15 mouse cellular contexts compared by ENCODE assay signal in genomic region chr10:37358900-37359299, GRCm38 (mm10).
DNase-seq lines count a peak whose midpoint lies in the region; ATAC-seq and TF ChIP-seq lines count a peak whose summit lies in the region.
"Had no signal": no experiment of that assay in that cellular context is flagged by ENCODE, and none has a peak within 500 bp of the region (broad histone marks: within the 10 kb centered on the region; RNA-seq: fewer than 3 reads in every experiment).

No protein-coding gene starts in this region.

- no peaks in the 10 kb centered on the region for H3K36me3 ChIP-seq in kidney, adult 2 months (ENCODE audit: control insufficient read depth, insufficient read depth, low read length)
- no peaks in the 10 kb centered on the region for H3K36me3 ChIP-seq in kidney, embryonic 16.5 days (ENCODE audit: insufficient read depth, low read length)
- H3K36me3 ChIP-seq in CH12.LX (replicated peaks in 1 of 2; ENCODE audit: control insufficient read depth in 1 of 2, insufficient read depth in 1 of 2, low read length in 1 of 2): no peaks in the 10 kb centered on the region
- no peaks in the 10 kb centered on the region for H3K36me3 ChIP-seq in embryonic facial prominence, embryonic 10.5 days (replicated peaks)
- no peaks in the 10 kb centered on the region for H3K36me3 ChIP-seq in limb, embryonic 15.5 days
- H3K36me3 ChIP-seq: embryonic facial prominence, embryonic 15.5 days; heart, embryonic 12.5 days; liver, embryonic 12.5 days; midbrain, embryonic 10.5 days had no signal

- no peak overlapping the region for H3K4me2 ChIP-seq in kidney, embryonic 16.5 days (replicated peaks; ENCODE audit: low read depth, low read length)
- no peak overlapping the region for H3K4me2 ChIP-seq in CH12.LX (ENCODE audit: insufficient read depth, low read depth, poor library complexity, severe bottlenecking)
- no peak overlapping the region for H3K4me2 ChIP-seq in limb, embryonic 15.5 days
- H3K4me2 ChIP-seq: embryonic facial prominence, embryonic 15.5 days; heart, embryonic 12.5 days; liver, embryonic 12.5 days had no signal

- no peaks in the 10 kb centered on the region for H3K79me2 ChIP-seq in CH12.LX (replicated peaks; ENCODE audit: control insufficient read depth, extremely low read depth, insufficient read depth, poor library complexity, severe bottlenecking)

- 0 out of 2 replicates have a peak, but pooled peaks have one; percentile 20 for TF ChIP-seq EP300 in CH12.LX (IDR thresholded peaks at IDR 0.05; ENCODE audit: low read length)

- in situ Hi-C loops in CH12.LX (cut with MboI; ENCODE audit: low pct_ligation_motif_present, low pct_unique_long_range_greater_than_20kb, low sequenced_read_pairs): no loop called here

- H3K9me3 ChIP-seq in kidney, embryonic 16.5 days (ENCODE audit: low read length): no peaks in the 10 kb centered on the region
- no peaks in the 10 kb centered on the region for H3K9me3 ChIP-seq in CH12.LX (replicated peaks; ENCODE audit: low read length)
- no peaks in the 10 kb centered on the region for H3K9me3 ChIP-seq in embryonic facial prominence, embryonic 10.5 days
- no peaks in the 10 kb centered on the region for H3K9me3 ChIP-seq in limb, embryonic 15.5 days
- H3K9me3 ChIP-seq: embryonic facial prominence, embryonic 15.5 days; heart, embryonic 12.5 days; liver, embryonic 12.5 days; midbrain, embryonic 10.5 days had no signal

- H3K27ac ChIP-seq in kidney, adult 2 months (ENCODE audit: insufficient read depth, low read depth, low read length): no peak overlapping the region
- H3K27ac ChIP-seq in kidney, embryonic 16.5 days (ENCODE audit: low read length): no peak overlapping the region
- no peak overlapping the region for H3K27ac ChIP-seq in CH12.LX (ENCODE audit: insufficient read depth, low read depth)
- peak overlapping the region; percentile 16 for H3K27ac ChIP-seq in embryonic facial prominence, embryonic 10.5 days (replicated peaks)
- H3K27ac ChIP-seq in limb, embryonic 15.5 days: peak overlapping the region; percentile 77; the same call in 1 of the 2 replicates
- H3K27ac ChIP-seq: liver, embryonic 12.5 days; midbrain, embryonic 10.5 days had no signal

- DNase-seq in kidney, adult 2 months: peak; percentile 8
- DNase-seq in CH12.LX (ENCODE audit: extremely low read depth) (no peak), adipocyte (ENCODE audit: low spot score) (no peak)
- no peak for DNase-seq in embryonic facial prominence, embryonic 10.5 days (ENCODE audit: low spot score)
- DNase-seq in cerebellum, postnatal 25 days: no peak
- no peak for DNase-seq in retina, embryonic 14.5 days (ENCODE audit: low spot score)
- DNase-seq: adrenal gland, postnatal 14 days; right cerebral cortex, postnatal 14 days had no signal

- no peak for TF ChIP-seq CTCF in kidney, adult 2 months (conservative IDR thresholded peaks at IDR 0.05; ENCODE audit: insufficient read depth, insufficient read length, low read depth, low read length)
- TF ChIP-seq CTCF in CH12.LX (conservative IDR thresholded peaks at IDR 0.05 in 1 of 2, IDR thresholded peaks at IDR 0.05 in 1 of 2; ENCODE audit: low read depth in 2 of 2, low read length in 2 of 2): no peak

- H3K4me3 ChIP-seq in kidney, adult 2 months (ENCODE audit: insufficient read depth, low read depth, low read length): no peak overlapping the region
- no peak overlapping the region for H3K4me3 ChIP-seq in kidney, embryonic 16.5 days (ENCODE audit: low read length)
- no peak overlapping the region for H3K4me3 ChIP-seq in CH12.LX (replicated peaks in 1 of 3; ENCODE audit: low read depth in 2 of 3, low read length in 2 of 3, poor library complexity in 1 of 3)
- no peak overlapping the region for H3K4me3 ChIP-seq in embryonic facial prominence, embryonic 10.5 days
- no peak overlapping the region for H3K4me3 ChIP-seq in limb, embryonic 15.5 days
- H3K4me3 ChIP-seq: embryonic facial prominence, embryonic 15.5 days; heart, embryonic 12.5 days; liver, embryonic 12.5 days; midbrain, embryonic 10.5 days had no signal

- dilution Hi-C loops in CH12.LX (cut with MboI; ENCODE audit: extremely low pct_ligation_motif_present, extremely low pct_unique_long_range_greater_than_20kb, low sequenced_read_pairs): no loop called here

- H3K4me1 ChIP-seq in kidney, adult 2 months (ENCODE audit: control insufficient read depth, insufficient read depth, low read length): no peaks in the 10 kb centered on the region
- peaks cover 10% of the 10 kb centered on the region; the same call in 1 of the 2 replicates for H3K4me1 ChIP-seq in kidney, embryonic 16.5 days (ENCODE audit: insufficient read depth, low read length)
- peaks cover 0 to 12% of the 10 kb centered on the region in 2 experiments; a peak in 2 of 4 replicates for H3K4me1 ChIP-seq in CH12.LX (ENCODE audit: control insufficient read depth in 1 of 2, insufficient read depth in 2 of 2)
- peaks cover 23% of the 10 kb centered on the region for H3K4me1 ChIP-seq in embryonic facial prominence, embryonic 10.5 days
- H3K4me1 ChIP-seq in limb, embryonic 15.5 days: peaks cover 14% of the 10 kb centered on the region
- H3K4me1 ChIP-seq: liver, embryonic 12.5 days had no signal

- ATAC-seq in kidney, embryonic 16.5 days (ENCODE audit: low FRiP score, low TSS enrichment): no peak
- ATAC-seq in limb, embryonic 15.5 days (ENCODE audit: insufficient number of reproducible peaks, low FRiP score, low TSS enrichment, low read depth): no peak
- ATAC-seq: liver, embryonic 12.5 days; lung, postnatal 0 days had no signal

- H3K27me3 ChIP-seq in kidney, adult 2 months (replicated peaks; ENCODE audit: control insufficient read depth, insufficient read depth, low read length): no peaks in the 10 kb centered on the region
- H3K27me3 ChIP-seq in kidney, embryonic 16.5 days (ENCODE audit: insufficient read depth, low read length): no peaks in the 10 kb centered on the region
- no peaks in the 10 kb centered on the region for H3K27me3 ChIP-seq in CH12.LX (replicated peaks)
- H3K27me3 ChIP-seq in embryonic facial prominence, embryonic 10.5 days (replicated peaks; ENCODE audit: low read depth, poor library complexity, severe bottlenecking): no peaks in the 10 kb centered on the region
- no peaks in the 10 kb centered on the region for H3K27me3 ChIP-seq in limb, embryonic 15.5 days
- H3K27me3 ChIP-seq: embryonic facial prominence, embryonic 15.5 days; heart, embryonic 12.5 days; liver, embryonic 12.5 days had no signal

- no peak for TF ChIP-seq RAD21 in CH12.LX (IDR thresholded peaks at IDR 0.05; ENCODE audit: low read depth, low read length)

- no peak for TF ChIP-seq POLR2A in kidney, adult 2 months (IDR thresholded peaks at IDR 0.05; ENCODE audit: low read depth, low read length)
- TF ChIP-seq POLR2A in CH12.LX (IDR thresholded peaks at IDR 0.05; ENCODE audit: low read depth, low read length): no peak

- H3K9ac ChIP-seq in kidney, embryonic 16.5 days (replicated peaks; ENCODE audit: low read length): no peak overlapping the region
- no peak overlapping the region for H3K9ac ChIP-seq in CH12.LX (ENCODE audit: insufficient read depth, low read depth)
- H3K9ac ChIP-seq in limb, embryonic 15.5 days: no peak overlapping the region
- H3K9ac ChIP-seq: embryonic facial prominence, embryonic 15.5 days; heart, embryonic 12.5 days; liver, embryonic 12.5 days had no signal

TF ChIP-seq in CH12.LX, 34 proteins besides CTCF, POLR2A, EP300 and RAD21:
- TF ChIP-seq MEF2A (IDR thresholded peaks at IDR 0.05; ENCODE audit: borderline replicate concordance, low read depth, low read length) (no peak), SIN3A (IDR thresholded peaks at IDR 0.05; ENCODE audit: low read length) (no peak), GABPA (IDR thresholded peaks at IDR 0.05; ENCODE audit: insufficient replicate concordance, low read depth, low read length) (no peak), ZC3H11A (IDR thresholded peaks at IDR 0.05; ENCODE audit: low read depth, low read length) (no peak), ZKSCAN1 (IDR thresholded peaks at IDR 0.05; ENCODE audit: borderline replicate concordance, low read depth, low read length) (no peak), POLR2AphosphoS2 (IDR thresholded peaks at IDR 0.05; ENCODE audit: low read depth, low read length) (no peak), NRF1 (IDR thresholded peaks at IDR 0.05; ENCODE audit: low read depth, low read length) (no peak), MAFK (IDR thresholded peaks at IDR 0.05; ENCODE audit: insufficient replicate concordance, low read length) (no peak), E2F4 (IDR thresholded peaks at IDR 0.05; ENCODE audit: insufficient replicate concordance, low read depth, low read length) (no peak), CHD1 (IDR thresholded peaks at IDR 0.05; ENCODE audit: low read depth, low read length) (no peak), TBP (conservative IDR thresholded peaks at IDR 0.05; ENCODE audit: low read depth, low read length) (no peak), UBTF (IDR thresholded peaks at IDR 0.05; ENCODE audit: low read depth, low read length) (no peak)

Comparison
In these comparisons a context has a peak if more than half of its experiments do, and no peak if none do; other contexts are left out.
1. H3K27ac ChIP-seq: peak in embryonic facial prominence, embryonic 10.5 days (single experiment) and limb, embryonic 15.5 days (single experiment); none in kidney, adult 2 months (single experiment), kidney, embryonic 16.5 days (single experiment) and CH12.LX (single experiment).